ENCODE assay signal across 11 mouse cellular contexts in the genomic region with DNA sequence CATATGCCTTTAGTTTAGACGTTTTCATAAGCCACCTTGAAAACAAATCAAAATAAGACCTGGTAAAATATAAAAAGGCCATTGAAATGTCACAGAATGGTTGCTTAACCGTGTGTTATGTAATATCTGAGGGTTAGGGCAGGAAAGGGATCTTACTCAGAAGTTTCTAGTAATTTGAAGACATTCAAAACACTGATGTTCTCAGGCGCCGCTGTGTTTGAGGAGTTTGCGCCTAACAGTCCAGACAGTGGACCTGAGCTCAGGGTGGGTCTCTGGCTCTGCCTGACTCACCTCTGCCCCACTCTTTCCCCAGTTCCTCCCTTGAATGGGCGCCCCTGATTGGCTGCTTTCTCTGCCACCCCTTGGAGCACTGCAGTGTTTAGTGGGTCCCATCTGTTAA.
"Had no signal": no experiment of that assay in that cellular context is flagged by ENCODE, and none has a peak within 500 bp of the region (broad histone marks: within the 10 kb centered on the region; RNA-seq: fewer than 3 reads in every experiment).

No protein-coding gene starts in this region.

- H3K27ac ChIP-seq: layer of hippocampus, adult 2 months; limb, embryonic 12.5 days; liver, embryonic 13.5 days; midbrain, embryonic 10.5 days; midbrain, embryonic 15.5 days; neural tube, embryonic 13.5 days had no signal

- ATAC-seq: lung, postnatal 0 days; midbrain, embryonic 15.5 days had no signal

- H3K9ac ChIP-seq: limb, embryonic 12.5 days; liver, embryonic 13.5 days; midbrain, embryonic 15.5 days; neural tube, embryonic 13.5 days had no signal

- H3K9me3 ChIP-seq: limb, embryonic 12.5 days; liver, embryonic 13.5 days; midbrain, embryonic 10.5 days; midbrain, embryonic 15.5 days; neural tube, embryonic 13.5 days had no signal

- DNase-seq: kidney, adult 11 months; kidney, postnatal 10 days; kidney, postnatal 4 days; liver, embryonic 13.5 days; right cerebral cortex, postnatal 25 days had no signal

- H3K4me3 ChIP-seq: layer of hippocampus, adult 2 months; limb, embryonic 12.5 days; liver, embryonic 13.5 days; midbrain, embryonic 10.5 days; midbrain, embryonic 15.5 days; neural tube, embryonic 13.5 days had no signal

- H3K4me2 ChIP-seq: limb, embryonic 12.5 days; liver, embryonic 13.5 days; midbrain, embryonic 15.5 days; neural tube, embryonic 13.5 days had no signal

- H3K36me3 ChIP-seq: limb, embryonic 12.5 days; liver, embryonic 13.5 days; midbrain, embryonic 10.5 days; midbrain, embryonic 15.5 days; neural tube, embryonic 13.5 days had no signal

- H3K4me1 ChIP-seq: midbrain, embryonic 15.5 days; neural tube, embryonic 13.5 days had no signal

- H3K27me3 ChIP-seq: limb, embryonic 12.5 days; liver, embryonic 13.5 days; midbrain, embryonic 15.5 days; neural tube, embryonic 13.5 days had no signal
